Mouse (Mus musculus): ENCODE results near the gene Cenps. TPM values are rescaled to one million over a fixed set of nuclear protein-coding genes. Genes with fewer than 3 reads are reported as not detected.

Cenps gene
- 26.9 and 27.9 TPM in 2 replicates for polyA plus RNA-seq (2016; fragmentation: Nextera tagmentation; extraction: Ambion mirVana)

GRCm38 (mm10) chr4:149136982-149137770 lies at the start of gene Cenps:
Gene Cenps, minus strand, starts transcription at chr4:149137629.
- Histone ChIP-seq H3K4me1 (replicated peaks) (peaks cover 9% of the 10 kb centered on the region; the same call in 1 of the 2 replicates), H3K4me3 (peak within 1 kb of the TSS; percentile 76), H3K9me3 (replicated peaks) (no peaks in the 10 kb centered on the region), H3K9ac (peak within 1 kb of the TSS; percentile 83), H3K27me3 (replicated peaks) (no peaks in the 10 kb centered on the region), H3K27ac (ENCODE audit: poor library complexity, severe bottlenecking) (peak within 1 kb of the TSS; percentile 91), H3K4me2 (peak within 1 kb of the TSS; percentile 89), H3K36me3 (peaks cover 3% of the 10 kb centered on the region)
- WGBS: 1% methylated on average over 68 of the region's 68 CpGs
- ATAC-seq (ENCODE audit: insufficient number of reproducible peaks, low FRiP score): peak; percentile 92

- H3K9me3 ChIP-seq (replicated peaks): no peaks in the 10 kb centered on the region
- H3K4me1 ChIP-seq (replicated peaks): no peaks in the 10 kb centered on the region
- no peak overlapping the region for H3K9ac ChIP-seq
- ATAC-seq (ENCODE audit: insufficient number of reproducible peaks, low FRiP score): no peak
- no peak overlapping the region for H3K4me2 ChIP-seq
- 49% methylated on average over 4 of the region's 4 CpGs for WGBS
- peaks cover 87% of the 10 kb centered on the region for H3K36me3 ChIP-seq
- no peak overlapping the region for H3K27ac ChIP-seq (ENCODE audit: poor library complexity, severe bottlenecking)
- no peak overlapping the region for H3K4me3 ChIP-seq
- no peaks in the 10 kb centered on the region for H3K27me3 ChIP-seq (replicated peaks)
These were observed 45.3 kb upstream of the Cenps start for GRCm38 (mm10) chr4:149182755-149183154.

DNA sequence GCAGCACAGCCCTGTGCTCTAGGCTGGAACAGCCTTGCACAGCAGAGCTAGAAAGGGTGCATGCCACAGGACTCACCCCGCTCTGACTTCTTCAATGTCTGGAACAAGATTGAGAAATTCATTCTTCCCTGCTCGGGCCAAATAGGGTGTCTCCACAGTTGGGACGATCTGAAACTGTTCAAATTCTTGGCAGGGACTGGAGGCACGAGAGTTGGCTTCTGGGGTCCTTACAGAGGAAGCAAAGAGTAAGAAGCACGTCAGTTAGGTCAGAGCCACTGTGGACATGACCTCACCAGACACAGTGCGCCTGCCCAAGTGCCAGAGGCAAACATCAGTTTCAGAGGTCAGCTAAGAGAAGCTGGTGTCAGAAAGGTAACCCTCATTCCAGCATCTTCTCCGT lies 44.8 kb upstream of the Cenps start:
- no peak overlapping the region for H3K4me2 ChIP-seq
- 87% methylated on average over 7 of the region's 7 CpGs for WGBS
- H3K9ac ChIP-seq: no peak overlapping the region
- no peaks in the 10 kb centered on the region for H3K27me3 ChIP-seq (replicated peaks)
- ATAC-seq (ENCODE audit: insufficient number of reproducible peaks, low FRiP score): no peak
- H3K4me3 ChIP-seq: no peak overlapping the region
- no peaks in the 10 kb centered on the region for H3K9me3 ChIP-seq (replicated peaks)
- H3K4me1 ChIP-seq (replicated peaks): no peaks in the 10 kb centered on the region
- H3K27ac ChIP-seq (ENCODE audit: poor library complexity, severe bottlenecking): no peak overlapping the region
- H3K36me3 ChIP-seq: peaks cover 81% of the 10 kb centered on the region

DNA sequence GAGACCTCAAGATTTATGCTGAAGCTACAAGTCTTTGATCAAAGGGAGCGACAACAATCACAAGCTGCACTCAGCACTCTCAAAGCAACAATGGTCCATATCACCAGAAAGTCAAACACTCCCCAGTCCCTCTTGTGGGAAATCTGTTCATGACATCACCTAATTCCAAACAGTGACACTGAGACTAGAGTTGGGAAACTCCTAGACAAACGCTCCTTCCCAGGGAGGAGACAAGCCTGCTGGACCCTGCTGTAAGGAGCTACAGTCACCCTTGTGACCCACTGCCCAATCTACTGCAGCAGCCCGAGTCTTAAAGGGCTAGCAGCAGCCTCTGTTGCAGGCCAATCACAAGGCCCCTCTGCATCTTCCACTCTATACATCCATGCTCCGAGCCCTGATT lies 42.1 kb upstream of the Cenps start:
- no peak for ATAC-seq (ENCODE audit: insufficient number of reproducible peaks, low FRiP score)
- 51% methylated on average over 4 of the region's 4 CpGs for WGBS
- Histone ChIP-seq H3K9ac (no peak overlapping the region), H3K4me1 (replicated peaks) (no peaks in the 10 kb centered on the region), H3K4me3 (no peak overlapping the region), H3K9me3 (replicated peaks) (no peaks in the 10 kb centered on the region), H3K36me3 (peaks cover 62% of the 10 kb centered on the region), H3K4me2 (no peak overlapping the region), H3K27ac (ENCODE audit: poor library complexity, severe bottlenecking) (no peak overlapping the region), H3K27me3 (replicated peaks) (no peaks in the 10 kb centered on the region)

DNA sequence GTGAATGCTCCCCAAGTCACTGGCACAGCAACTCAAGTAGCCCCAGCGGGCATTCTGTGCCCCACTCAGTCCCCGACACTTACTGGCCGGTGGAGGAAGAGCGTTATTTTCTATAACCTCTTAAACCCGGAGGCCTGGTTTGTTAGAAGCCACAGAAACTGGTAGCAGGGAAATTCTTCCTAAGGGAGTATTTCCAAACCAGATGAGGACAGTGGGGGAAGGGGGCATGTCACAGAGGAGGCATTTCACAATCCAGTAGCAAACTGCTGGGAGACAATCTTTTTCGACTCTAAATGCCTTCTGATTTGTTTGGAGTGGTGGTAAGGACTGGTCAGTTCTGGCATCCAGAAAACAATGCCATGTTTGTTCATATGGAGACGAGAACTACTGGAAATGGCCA lies 41.7 kb upstream of the Cenps start:
- 73% methylated on average over 7 of the region's 7 CpGs for WGBS
- Histone ChIP-seq H3K9ac (no peak overlapping the region), H3K36me3 (peaks cover 58% of the 10 kb centered on the region), H3K4me2 (no peak overlapping the region), H3K4me1 (replicated peaks) (no peaks in the 10 kb centered on the region), H3K27ac (ENCODE audit: poor library complexity, severe bottlenecking) (no peak overlapping the region), H3K9me3 (replicated peaks) (no peaks in the 10 kb centered on the region), H3K27me3 (replicated peaks) (no peaks in the 10 kb centered on the region), H3K4me3 (no peak overlapping the region)
- no peak for ATAC-seq (ENCODE audit: insufficient number of reproducible peaks, low FRiP score)

GRCm38 (mm10) chr4:149178328-149178727 lies 40.9 kb upstream of the Cenps start:
- 84% methylated on average over 7 of the region's 7 CpGs for WGBS
- no peaks in the 10 kb centered on the region for H3K9me3 ChIP-seq (replicated peaks)
- no peaks in the 10 kb centered on the region for H3K4me1 ChIP-seq (replicated peaks)
- no peak for ATAC-seq (ENCODE audit: insufficient number of reproducible peaks, low FRiP score)
- no peaks in the 10 kb centered on the region for H3K27me3 ChIP-seq (replicated peaks)
- H3K27ac ChIP-seq (ENCODE audit: poor library complexity, severe bottlenecking): no peak overlapping the region
- no peak overlapping the region for H3K4me3 ChIP-seq
- H3K4me2 ChIP-seq: no peak overlapping the region
- no peak overlapping the region for H3K9ac ChIP-seq
- peaks cover 49% of the 10 kb centered on the region for H3K36me3 ChIP-seq

- H3K4me2 ChIP-seq: no peak overlapping the region
- no peak for ATAC-seq (ENCODE audit: insufficient number of reproducible peaks, low FRiP score)
- no peak overlapping the region for H3K4me3 ChIP-seq
- no peak overlapping the region for H3K27ac ChIP-seq (ENCODE audit: poor library complexity, severe bottlenecking)
- H3K27me3 ChIP-seq (replicated peaks): no peaks in the 10 kb centered on the region
- peaks cover 6% of the 10 kb centered on the region; the same call in 1 of the 2 replicates for H3K4me1 ChIP-seq (replicated peaks)
- WGBS: 68% methylated on average over 5 of the region's 5 CpGs
- no peak overlapping the region for H3K9ac ChIP-seq
- peaks cover 37% of the 10 kb centered on the region for H3K36me3 ChIP-seq
- no peaks in the 10 kb centered on the region for H3K9me3 ChIP-seq (replicated peaks)
These were observed 39.6 kb upstream of the Cenps start for GRCm38 (mm10) chr4:149177046-149177445.

- no peak for ATAC-seq (ENCODE audit: insufficient number of reproducible peaks, low FRiP score)
- Histone ChIP-seq H3K9ac (no peak overlapping the region), H3K4me1 (replicated peaks) (peaks cover 6% of the 10 kb centered on the region; the same call in 1 of the 2 replicates), H3K4me2 (no peak overlapping the region), H3K27ac (ENCODE audit: poor library complexity, severe bottlenecking) (no peak overlapping the region), H3K27me3 (replicated peaks) (no peaks in the 10 kb centered on the region), H3K36me3 (peaks cover 33% of the 10 kb centered on the region), H3K4me3 (no peak overlapping the region), H3K9me3 (replicated peaks) (no peaks in the 10 kb centered on the region)
- 66% methylated on average over 6 of the region's 6 CpGs for WGBS
These were observed 39.2 kb upstream of the Cenps start for GRCm38 (mm10) chr4:149176645-149177044.

- Histone ChIP-seq H3K27ac (ENCODE audit: poor library complexity, severe bottlenecking) (no peak overlapping the region), H3K27me3 (replicated peaks) (no peaks in the 10 kb centered on the region), H3K4me2 (no peak overlapping the region), H3K9ac (no peak overlapping the region), H3K4me3 (no peak overlapping the region), H3K4me1 (replicated peaks) (peaks cover 11% of the 10 kb centered on the region; the same call in 1 of the 2 replicates), H3K9me3 (replicated peaks) (no peaks in the 10 kb centered on the region), H3K36me3 (peaks cover 9% of the 10 kb centered on the region)
- no peak for ATAC-seq (ENCODE audit: insufficient number of reproducible peaks, low FRiP score)
- 70% methylated on average over 6 of the region's 6 CpGs for WGBS
These were observed 36.2 kb upstream of the Cenps start for GRCm38 (mm10) chr4:149173661-149174060.

DNA sequence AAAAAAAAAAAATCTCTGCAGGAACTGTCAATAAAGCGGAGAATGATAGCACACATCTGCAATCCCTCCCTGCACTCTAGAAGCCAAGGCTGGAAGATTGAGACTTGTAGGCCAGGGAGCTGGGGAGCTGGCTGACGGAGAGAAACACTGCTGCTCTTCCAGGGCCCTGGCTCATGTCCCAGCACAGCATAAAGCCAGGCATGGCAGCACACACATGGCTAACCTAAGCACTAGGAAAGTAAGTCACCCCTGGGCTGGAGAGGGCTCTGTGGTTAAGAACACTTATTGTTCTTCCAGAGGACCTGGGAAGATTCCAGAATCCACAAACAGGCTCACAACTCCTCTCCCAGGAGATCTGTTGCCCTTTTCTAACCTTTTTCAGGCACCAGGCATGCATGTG lies 35.2 kb upstream of the Cenps start:
- Histone ChIP-seq H3K27me3 (replicated peaks) (no peaks in the 10 kb centered on the region), H3K9me3 (replicated peaks) (no peaks in the 10 kb centered on the region), H3K4me1 (replicated peaks) (peaks cover 14% of the 10 kb centered on the region), H3K36me3 (peaks cover 4% of the 10 kb centered on the region), H3K27ac (ENCODE audit: poor library complexity, severe bottlenecking) (no peak overlapping the region), H3K4me3 (no peak overlapping the region), H3K9ac (no peak overlapping the region), H3K4me2 (no peak overlapping the region)
- no peak for ATAC-seq (ENCODE audit: insufficient number of reproducible peaks, low FRiP score)
- 67% methylated on average over 2 of the region's 2 CpGs for WGBS

GRCm38 (mm10) chr4:149172083-149172482 lies 34.7 kb upstream of the Cenps start:
- 90% methylated on average over 5 of the region's 5 CpGs for WGBS
- peak; percentile 76 for ATAC-seq (ENCODE audit: insufficient number of reproducible peaks, low FRiP score)
- H3K4me1 ChIP-seq (replicated peaks): peaks cover 15% of the 10 kb centered on the region
- H3K27ac ChIP-seq (ENCODE audit: poor library complexity, severe bottlenecking): no peak overlapping the region
- no peaks in the 10 kb centered on the region for H3K9me3 ChIP-seq (replicated peaks)
- no peak overlapping the region for H3K9ac ChIP-seq
- no peak overlapping the region for H3K4me2 ChIP-seq
- H3K4me3 ChIP-seq: no peak overlapping the region
- peaks cover 4% of the 10 kb centered on the region for H3K36me3 ChIP-seq
- H3K27me3 ChIP-seq (replicated peaks): no peaks in the 10 kb centered on the region

DNA sequence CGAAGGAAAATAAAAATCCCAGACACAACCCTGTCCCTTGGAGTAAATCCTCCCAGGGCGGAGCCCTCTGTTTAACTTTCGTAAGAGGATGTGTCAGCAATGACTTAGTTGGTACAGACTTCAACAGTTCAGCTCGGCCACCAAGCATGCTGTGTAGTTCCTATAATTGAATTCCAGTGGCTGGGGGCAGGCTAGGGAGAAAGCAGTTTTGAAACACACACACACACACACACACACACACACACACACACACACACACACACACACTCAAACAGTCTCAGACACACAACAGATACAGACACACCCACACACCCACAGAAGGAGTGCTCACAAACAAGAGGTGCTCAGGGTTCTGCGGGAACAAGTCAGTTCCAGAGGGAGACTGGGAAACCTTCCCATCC lies 34.2 kb upstream of the Cenps start:
- H3K9me3 ChIP-seq (replicated peaks): no peaks in the 10 kb centered on the region
- WGBS: 69% methylated on average over 5 of the region's 5 CpGs
- H3K36me3 ChIP-seq: peaks cover 4% of the 10 kb centered on the region
- no peak overlapping the region for H3K4me2 ChIP-seq
- no peak for ATAC-seq (ENCODE audit: insufficient number of reproducible peaks, low FRiP score)
- peaks cover 15% of the 10 kb centered on the region for H3K4me1 ChIP-seq (replicated peaks)
- no peaks in the 10 kb centered on the region for H3K27me3 ChIP-seq (replicated peaks)
- H3K4me3 ChIP-seq: no peak overlapping the region
- no peak overlapping the region for H3K27ac ChIP-seq (ENCODE audit: poor library complexity, severe bottlenecking)
- no peak overlapping the region for H3K9ac ChIP-seq

Data from heart, embryonic 12.5 days (tissue).